Mouse (Mus musculus) lung, adult 2 months (tissue): ENCODE data around the gene Hal.

ENCODE experiments used
- CTCF ChIP-seq: fragments of 200-500 bp; IDR thresholded peaks from 2 replicates; pipeline ENCODE4 v1.5.1; 2011; ENCODE audit warnings: mild to moderate bottlenecking, low read length, control low read depth; ENCODE audit not compliant: insufficient read depth
- POLR2A ChIP-seq: fragments of 200-500 bp; IDR thresholded peaks from 2 replicates; pipeline ENCODE4 v1.6.1; 2011; ENCODE audit warnings: low read depth, mild to moderate bottlenecking, control low read depth, low read length, borderline replicate concordance; ENCODE audit errors: extremely low read depth

DNA sequence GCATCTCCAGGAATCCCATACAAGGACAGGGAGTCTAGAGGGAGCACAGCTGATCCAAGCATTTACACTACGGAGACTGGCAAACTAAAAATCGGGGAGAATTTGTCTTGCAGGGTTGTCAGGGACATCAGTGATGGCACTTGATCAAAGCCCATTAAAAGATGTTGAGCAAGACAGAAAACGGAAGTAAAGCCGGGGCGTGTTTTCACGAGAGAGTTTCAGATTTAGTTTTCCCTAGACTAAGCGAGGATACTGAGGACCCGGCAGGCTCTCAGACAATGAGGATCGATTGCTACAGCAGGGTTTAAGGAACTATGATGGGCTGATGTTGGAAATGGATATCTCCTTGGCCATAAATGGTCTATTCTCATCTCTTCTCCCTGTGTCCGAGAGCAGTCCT is 78.5 kb downstream of the Hal start:
- no peak for TF ChIP-seq CTCF
- no peak for TF ChIP-seq POLR2A
